Mouse (Mus musculus): ENCODE measurements around the gene Cdk10.

- no peak for TF ChIP-seq GATA1 (IDR thresholded peaks at IDR 0.05; ENCODE audit: borderline replicate concordance, low read length)
- TF ChIP-seq FLI1 (IDR thresholded peaks at IDR 0.05; ENCODE audit: low read length): no peak
Observed at GRCm38 (mm10) chr8:123188006-123188405, 36.6 kb upstream of the Cdk10 start.

Data from megakaryocyte, embryonic 14.5 days (primary cell).